Mouse (Mus musculus) cerebellum, adult 9-11 months (tissue): ENCODE measurements at regions not wholly inside any gene's neighbourhood (a gene's known extent, or its start where the extent isn't known, plus 50 kb on each side); places are given as distances from the start of the nearest gene placed in this dataset.

Experiments
- DNase-seq: peaks from one replicate; pipeline ENCODE4 v3.0.0; 2022

DNA sequence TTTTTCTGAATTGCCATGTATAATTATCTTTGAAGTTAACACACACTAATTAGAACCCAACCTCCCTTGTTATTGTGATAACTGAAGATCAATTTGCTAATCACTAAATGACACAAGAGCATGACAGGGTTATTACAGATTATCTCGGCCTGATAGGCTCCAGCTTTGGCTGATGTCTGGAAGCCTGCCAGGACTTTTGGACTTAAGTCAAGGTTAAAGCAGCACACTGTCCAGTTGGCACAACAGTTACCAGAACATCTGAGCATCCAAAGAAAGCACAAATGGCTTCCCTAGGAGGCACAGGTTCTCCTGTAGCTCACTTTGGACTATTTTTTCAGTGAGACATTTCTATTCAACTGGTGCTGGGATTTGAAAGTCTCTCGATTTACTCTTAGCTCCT, 475.0 kb upstream of the A730009L09Rik start:
- no peak for DNase-seq

DNA sequence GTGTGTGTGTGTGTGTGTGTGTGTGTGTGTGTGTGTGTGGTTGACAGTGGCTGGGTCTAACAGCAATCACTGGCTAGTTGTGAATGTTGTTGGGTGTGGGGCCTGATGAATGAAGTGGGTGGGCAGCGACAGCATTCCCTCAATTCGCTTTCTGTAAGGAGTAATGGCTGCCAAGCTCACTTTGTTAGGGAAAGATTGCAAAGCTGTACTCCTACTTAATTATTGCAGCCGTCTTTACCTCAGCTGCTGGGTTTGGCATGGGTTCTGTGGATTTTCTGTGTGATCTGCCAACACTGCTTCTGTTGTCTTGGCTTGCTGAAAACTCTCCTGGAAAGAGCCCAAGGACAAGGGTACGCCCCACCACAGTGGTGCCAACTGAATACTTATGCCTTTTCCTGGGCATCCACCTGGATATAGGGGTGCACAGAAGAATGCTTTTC, 472.9 kb upstream of the A730009L09Rik start:
- DNase-seq, result peak; percentile 9

GRCm38 (mm10) chr16:84045333-84045732, 469.6 kb upstream of the A730009L09Rik start:
- no peak for DNase-seq
